Mouse (Mus musculus) frontal cortex, adult 2 months (tissue): ENCODE measurements around the gene Hsf5. TPM values are rescaled to one million over a fixed set of nuclear protein-coding genes. Genes with fewer than 3 reads are reported as not detected.

Source experiments
- DNase-seq, 2 experiments: peaks; one replicate each; pipeline ENCODE4 v3.0.0; 2022; ENCODE audit warnings: low spot score in 1 of 2; ENCODE audit errors: extremely low spot score in 1 of 2
- polyA plus RNA-seq: library from polyadenylated mRNA; depleted of rRNA; stranded (reverse); fragments of >200 nt; gene quantifications from 2 replicates; pipeline ENCODE4 v1.2.3, GENCODE M21; 2012; rRNA removed

Gene Hsf5
- polyA plus RNA-seq: 0.29 and 0.46 TPM in 2 replicates

DNA sequence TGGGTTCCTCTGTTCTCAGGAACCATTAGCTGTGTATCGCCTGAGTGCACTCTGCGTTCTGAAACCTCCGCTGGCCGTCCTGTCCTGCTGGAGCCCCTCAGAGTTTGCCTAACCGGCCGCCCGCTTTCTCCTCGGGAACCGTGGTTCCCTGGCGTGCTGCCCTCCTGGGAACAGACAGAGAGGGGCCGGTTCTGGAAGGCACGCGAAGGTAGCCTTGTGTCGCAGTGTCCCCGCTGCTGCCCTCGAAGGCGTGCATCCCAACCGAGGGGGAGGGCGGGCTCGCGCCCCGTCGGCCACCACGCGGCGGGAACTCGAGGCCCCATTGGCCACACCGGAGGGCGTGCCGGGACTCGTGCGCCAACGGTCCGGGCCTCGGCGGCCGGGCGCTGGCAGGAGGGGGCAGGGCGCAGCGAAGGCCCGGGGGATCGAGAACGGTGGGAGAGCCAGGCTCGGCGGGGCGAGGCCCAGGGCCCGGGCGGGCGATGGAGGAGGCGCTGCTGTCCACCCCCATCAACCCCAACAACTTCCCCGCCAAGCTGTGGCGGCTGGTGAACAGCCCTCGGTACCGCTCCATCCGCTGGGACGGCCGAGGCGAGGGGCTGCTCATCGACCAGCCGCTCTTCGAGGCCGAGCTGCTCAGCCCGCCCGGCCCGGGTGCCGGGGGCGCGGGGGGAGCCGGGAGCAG, at the start of gene Hsf5:
Gene Hsf5, plus strand, starts transcription at position 375 of the 685 bp plus-strand sequence.
- DNase-seq: no peak

DNA sequence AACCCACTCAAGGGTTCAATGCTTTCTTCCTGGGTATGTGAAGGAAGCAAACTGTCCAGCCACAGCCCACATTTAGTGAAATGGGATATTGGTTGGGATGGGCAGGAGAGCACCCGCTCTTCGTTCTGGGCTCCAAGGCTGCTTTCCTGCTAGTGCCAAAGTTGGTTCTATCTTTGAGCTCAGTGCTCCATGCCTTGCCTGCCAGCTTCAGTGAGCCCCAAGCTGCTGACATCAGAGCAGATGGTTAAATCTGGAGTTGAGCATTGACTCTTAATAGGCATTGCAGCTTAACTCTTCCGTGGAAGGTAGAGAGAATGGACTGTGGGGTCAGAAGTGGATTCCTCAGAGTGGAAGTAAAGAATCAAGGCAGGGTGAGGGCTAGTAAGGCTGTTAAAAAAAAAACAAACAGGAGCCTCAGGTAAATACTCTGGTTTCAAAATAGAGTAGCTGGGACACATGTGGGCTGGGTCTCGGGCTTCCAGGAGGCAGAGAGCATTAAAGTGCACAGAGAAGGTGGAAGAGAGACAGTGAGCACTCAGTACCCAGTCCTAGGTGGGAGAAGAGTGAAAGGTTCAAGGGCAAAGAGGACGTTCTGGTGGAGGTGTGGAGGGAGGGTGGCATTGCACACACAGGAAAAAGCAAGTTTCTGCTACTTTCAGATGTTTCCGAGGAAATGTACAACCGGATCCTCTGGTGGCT, 48.6 kb upstream of the Hsf5 start, which contains the start of gene Sept4:
Gene Sept4, plus strand, starts transcription at position 649 of the 699 bp plus-strand sequence.
- DNase-seq: no peak

DNA sequence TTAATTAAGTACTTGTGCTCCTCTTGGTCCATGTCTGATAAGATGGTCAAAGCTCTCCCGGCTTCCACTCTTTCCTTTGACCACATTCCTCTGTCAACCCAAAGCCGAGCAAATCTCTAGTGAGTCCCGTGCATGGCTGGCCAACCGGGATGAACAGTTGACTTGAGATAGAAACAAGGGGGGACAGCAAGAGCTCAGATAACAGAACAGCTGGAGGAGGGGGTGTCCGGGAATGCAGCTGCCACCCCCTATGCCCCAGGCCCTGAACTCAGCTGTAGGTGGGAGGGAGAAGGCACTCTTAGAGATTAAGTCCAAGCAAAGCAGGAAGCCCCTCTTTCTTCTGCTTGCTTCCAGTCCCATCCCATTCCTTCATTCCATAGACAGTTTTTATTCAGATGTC, 46.2 kb upstream of the Hsf5 start:
- DNase-seq: no peak

DNA sequence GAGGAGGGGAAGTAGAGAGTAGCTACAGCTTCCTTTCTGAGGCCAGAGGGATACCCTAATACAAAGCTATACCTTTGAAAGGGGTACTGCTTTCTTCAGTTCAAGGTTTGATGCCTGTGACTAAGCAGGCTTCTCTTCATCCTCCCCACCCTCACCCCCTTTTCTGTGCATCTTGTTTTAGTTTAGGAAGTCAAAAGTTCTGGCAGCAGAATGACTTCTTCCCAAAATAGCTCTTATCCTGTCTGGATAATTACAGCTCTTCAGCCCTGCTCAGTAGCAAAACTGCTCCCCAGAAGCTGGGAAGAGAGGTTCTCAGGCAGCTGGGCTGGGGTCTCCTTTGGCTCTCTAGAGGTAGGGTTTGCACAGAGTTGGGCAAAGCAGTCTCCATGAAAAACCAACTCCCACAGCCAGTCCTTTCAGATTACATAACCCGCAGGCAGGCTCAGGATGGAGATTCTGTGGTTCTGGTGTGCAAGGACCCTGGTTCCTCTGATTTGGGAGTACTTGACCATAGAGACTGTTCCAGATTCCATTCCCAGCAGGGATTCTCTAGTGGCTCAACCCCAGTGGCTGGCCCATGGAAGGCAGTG, 45.5 kb upstream of the Hsf5 start:
- peak in 1 of 2 experiments; percentile 47 for DNase-seq

DNA sequence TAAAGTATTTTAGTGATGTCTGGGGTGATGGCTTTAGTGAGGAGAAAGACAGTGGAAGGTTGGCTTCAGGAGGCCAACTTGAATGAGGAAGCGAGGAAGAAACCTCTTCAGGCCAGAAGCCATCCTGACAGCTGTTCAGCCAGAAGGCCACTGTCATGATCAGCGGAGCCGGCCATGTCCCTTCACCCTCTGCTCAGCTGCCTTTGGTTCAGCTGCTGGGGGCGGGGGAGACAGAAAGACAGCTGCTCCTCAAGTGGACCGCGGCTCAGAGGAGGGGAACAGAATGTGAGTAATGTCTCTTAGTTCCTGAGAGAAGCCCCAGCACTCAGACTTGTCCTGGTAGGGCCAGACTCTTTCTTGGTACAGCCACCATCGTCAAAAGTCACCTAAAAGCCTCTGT, 43.2 kb upstream of the Hsf5 start:
- no peak for DNase-seq

DNA sequence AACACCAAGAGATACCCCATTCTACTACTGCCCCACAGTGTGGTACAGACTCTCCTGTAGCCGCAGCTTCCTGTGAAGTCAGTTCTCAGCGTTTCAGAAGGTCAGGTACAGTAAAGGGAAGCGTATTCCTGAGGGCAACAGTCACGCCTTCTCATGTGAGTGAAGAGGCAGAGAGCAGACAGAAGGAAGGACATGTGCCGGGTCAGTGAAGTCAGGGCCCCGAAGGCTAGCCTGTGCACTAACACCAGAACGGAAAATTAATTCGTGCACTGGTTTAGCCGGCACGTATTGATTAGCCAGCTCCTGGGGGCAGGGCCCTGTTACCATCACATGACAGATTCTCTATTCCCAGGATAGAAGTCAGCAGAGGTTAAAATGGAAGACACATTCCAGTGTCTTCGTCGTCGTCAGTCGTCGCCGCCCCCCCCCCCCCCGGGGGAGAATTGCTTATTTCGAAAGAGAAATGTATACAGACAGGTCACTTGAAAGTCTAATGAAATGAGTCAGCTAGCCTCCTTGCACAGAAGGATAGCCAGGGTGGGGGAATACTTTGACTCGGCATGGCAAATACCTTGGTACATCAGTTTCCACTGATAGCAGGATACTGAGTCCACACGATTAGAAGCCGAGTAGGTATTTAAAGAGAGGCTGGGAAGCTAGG, 42.3 kb upstream of the Hsf5 start:
- DNase-seq: no peak

DNA sequence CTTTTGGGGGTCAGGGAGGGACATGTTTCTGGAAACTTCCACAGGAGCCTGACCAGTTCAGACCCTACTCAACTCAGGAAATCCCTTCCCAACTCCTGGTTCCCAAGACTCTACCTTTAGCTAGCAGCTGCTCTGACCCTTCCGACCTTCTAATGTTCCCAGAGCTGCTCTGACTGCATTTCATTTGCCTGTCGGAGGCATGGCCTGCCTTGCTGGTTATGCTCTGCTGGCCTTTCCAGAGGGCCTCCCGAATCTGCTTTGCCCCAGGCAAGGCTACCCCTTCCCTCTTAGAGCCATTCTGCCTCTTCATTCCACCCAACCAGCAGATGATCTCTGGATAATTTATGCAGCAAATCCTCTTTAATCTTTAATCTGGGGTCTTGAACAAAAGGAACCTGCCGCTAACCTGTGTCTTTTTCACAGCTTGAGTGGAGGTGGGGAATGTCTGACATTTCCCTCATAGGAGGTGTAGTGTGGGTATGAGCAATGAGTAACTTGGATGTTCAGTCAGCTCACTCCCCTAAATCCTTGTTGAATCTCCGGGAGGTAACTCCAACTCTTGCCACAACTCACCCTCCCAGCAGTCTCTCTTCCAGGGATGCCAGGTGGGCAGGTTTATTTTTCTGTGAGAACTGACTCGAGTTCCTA, 39.2 kb upstream of the Hsf5 start:
- DNase-seq: no peak

DNA sequence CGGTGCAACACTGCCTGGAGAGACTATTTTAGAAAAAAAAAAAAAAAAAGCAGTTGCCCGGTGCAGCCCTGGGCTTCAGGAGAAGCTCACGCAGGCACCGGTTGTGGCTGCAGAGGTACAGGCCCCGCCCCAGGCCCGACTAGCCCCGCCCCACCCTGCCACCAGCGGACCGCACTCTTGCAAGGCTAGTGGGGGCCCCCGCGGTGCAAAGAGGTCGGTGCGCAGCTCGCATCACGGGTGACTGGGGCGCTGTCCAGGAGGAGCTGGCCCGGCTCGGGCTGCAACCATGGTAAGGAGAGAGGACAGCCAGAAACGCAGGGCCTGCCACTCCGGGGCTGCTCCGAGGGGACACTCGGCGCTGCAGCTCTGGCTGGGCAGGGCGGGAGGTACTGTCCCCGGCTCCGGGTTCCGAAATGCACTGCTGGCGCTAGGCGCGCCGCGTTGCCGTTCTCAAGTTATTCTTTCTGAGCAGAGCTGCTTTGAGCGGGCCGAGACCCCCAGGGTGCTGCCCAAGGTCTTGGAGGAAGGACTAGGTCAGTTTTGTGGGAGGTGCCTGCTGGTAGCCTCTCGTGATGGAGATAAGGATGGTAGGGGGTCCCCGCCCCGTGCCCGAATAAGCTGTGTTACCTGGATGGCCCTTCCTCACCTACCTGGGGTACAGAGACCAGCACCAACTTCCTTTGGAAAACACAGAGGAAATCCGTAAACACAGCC, 38.6 kb upstream of the Hsf5 start:
- DNase-seq: peak in 1 of 2 experiments; percentile 72

DNA sequence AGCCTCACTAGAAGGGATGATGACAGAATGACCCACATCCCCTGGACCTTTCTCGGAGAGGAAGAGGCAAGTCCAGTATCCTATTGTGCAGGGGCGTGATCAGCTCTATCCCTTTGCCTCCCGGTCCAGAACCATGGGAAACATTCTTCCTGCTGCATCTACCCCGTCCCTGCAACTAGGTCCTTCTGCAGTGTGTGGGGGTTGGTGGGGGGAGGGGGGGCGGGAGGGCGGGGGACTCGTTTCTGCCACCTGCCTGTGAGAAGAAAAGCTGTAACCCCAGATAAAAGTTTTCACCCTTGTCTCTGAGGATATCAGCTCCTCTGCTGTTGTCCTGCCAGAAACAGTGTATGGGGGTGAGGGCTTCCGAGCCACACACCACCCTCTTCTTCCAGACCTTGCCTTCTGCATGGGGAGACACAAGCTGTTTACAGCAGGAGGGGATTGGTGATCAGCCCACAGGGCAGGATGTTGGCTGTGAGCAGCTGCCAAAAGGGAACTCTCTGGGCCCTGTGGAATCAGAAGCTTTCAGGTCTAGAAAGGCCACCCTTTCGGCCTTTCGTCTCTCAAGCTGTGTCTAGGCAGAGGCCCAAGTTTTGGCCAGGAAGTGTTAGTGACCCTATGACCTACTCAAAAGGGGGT, 37.9 kb upstream of the Hsf5 start:
- DNase-seq: no peak

DNA sequence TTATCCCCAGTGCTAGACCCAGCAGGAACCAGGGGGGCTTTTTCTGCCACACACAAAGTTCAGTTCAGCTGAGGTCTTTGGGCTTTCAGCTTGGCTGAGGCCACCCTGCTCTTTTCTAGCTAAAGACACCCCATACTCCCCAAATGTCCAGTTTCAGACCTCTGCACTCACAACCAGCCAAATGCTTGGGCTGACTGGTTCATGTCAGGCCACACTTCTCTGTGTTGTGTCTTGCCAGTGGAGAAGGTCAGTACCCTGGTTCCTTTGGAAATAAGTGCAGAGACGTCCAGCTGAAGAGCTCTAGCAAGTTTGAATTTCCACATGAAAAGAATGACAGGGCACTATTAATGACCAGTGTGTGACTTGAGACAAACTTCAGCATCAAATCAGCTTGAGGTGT, 37.3 kb upstream of the Hsf5 start:
- no peak for DNase-seq

DNA sequence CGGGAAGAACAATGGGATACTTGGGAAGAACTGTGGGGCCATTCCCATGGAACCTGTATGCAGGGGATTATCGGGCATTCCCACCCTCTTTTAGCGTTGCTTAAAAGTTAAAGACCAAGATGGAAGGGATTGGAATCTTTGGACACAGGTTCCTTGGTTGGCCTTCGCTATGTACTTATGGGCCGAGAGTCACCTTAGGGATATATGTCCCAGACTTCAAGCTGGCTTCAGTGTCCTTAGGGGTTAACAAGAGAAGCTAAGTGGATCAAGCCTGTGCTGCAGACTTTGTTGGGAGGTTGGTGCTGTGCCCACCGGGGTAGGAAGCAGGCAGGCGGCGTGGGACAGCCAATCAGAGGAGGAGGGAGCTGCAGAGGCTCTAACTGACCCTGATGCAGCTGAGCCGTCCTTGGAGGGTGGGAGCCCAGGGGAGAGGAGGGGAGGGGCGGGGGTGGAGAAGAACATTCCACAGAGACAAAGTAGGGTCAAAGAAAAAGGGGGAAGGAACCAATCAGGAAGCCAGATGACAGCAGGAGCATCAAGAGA, 36.4 kb upstream of the Hsf5 start:
- DNase-seq: no peak

DNA sequence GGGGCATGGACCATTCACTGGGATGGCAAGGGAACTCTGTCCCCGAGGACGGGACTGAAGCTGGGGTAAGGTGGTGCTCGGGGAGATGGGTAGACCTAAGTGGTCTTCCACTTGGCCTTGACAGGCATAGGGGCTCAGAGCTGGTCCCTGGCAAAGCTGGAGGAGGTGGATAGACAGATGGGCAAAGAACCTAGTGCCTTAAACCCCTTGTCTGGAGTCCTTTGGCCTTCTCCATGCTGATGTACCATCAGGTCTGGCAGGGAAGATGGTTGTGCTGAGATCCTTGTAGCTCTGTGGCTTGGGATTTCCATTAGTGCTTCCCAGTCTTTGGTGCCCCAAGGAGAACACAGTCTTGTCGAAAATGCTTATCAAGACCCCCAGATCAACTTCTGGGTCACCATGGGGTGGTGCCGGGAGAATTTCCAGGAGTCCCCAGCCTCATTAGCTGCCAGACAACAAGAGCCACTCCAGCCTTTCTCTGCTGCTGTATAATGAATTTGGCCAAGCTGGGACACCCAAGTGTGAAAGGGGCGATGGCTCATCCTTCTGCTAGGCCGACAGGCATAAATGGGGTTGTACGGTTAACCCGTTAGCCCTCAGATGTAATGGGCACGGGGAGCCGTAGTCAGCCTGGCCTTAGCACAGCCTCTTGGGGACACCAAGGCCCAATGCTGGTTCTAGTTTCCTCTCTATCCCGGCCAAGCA, 35.7 kb upstream of the Hsf5 start:
- DNase-seq: no peak

DNA sequence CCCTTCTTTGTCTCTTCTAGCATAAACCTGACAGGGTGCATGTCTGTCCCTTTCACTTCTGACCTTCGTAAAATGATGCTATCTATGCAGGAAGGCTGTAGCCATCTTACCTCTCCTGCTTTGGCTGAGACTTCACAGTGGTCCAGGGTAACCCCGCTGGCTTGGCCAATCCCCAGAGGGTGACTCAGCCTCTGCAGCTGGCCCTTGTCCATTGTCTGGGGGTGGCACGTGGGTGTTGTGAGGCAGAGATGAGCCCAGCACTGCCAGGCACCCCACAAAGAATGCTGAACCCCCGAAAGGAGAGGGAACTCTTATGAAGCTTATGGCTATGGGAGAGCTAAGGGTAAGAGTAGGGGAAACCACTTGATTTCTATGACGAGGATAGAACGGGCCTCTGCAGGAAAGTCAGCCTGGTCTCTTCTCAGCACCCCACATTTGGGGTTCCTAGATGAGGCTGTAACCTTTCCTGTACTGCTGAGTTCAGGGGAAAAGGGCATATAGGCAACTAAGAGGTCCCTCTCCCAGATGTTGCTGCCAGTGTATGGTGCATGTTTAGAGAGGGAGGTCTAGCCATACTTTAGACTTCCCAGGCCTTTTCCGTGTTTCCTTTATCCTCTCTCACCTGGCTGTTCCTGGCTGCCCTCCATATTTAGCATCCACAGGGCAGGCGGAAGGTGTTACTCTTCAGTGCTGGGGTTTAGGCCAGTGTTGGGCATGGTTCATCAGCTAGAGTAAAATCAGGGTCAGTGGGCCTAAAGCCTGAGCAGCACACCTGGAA, 34.8 kb upstream of the Hsf5 start:
- peak in 1 of 2 experiments; percentile 67 for DNase-seq

DNA sequence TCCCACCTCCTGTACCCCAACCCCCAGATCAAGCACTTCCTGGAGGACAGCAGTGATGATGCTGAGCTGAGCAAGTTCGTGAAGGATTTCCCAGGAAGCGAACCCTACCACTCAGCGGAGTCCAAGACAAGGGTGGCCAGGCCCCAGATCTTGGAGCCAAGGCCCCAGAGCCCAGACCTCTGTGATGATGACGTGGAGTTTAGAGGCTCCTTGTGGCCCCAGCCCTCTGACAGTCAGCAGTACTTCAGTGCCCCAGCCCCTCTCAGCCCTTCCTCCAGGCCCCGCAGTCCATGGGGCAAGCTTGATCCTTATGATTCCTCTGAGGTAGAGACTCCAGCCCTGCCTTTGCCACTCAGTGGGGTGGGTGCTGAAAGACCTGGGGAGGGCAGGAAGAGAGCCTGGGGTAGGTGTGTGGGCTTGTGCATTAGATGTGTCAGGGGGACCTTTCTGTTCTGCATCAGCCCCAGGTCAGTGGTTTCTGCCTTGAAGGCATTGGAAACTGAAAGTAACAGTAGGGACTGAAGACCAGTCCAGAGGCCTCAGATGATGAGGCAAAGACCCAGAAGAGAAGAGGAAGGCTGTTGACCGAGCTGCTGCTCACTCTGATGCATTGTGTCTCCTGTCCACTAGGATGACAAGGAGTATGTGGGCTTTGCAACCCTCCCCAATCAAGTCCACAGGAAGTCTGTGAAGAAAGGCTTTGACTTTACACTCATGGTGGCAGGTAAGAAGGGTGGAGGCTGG, 33.5 kb upstream of the Hsf5 start:
- DNase-seq: no peak

DNA sequence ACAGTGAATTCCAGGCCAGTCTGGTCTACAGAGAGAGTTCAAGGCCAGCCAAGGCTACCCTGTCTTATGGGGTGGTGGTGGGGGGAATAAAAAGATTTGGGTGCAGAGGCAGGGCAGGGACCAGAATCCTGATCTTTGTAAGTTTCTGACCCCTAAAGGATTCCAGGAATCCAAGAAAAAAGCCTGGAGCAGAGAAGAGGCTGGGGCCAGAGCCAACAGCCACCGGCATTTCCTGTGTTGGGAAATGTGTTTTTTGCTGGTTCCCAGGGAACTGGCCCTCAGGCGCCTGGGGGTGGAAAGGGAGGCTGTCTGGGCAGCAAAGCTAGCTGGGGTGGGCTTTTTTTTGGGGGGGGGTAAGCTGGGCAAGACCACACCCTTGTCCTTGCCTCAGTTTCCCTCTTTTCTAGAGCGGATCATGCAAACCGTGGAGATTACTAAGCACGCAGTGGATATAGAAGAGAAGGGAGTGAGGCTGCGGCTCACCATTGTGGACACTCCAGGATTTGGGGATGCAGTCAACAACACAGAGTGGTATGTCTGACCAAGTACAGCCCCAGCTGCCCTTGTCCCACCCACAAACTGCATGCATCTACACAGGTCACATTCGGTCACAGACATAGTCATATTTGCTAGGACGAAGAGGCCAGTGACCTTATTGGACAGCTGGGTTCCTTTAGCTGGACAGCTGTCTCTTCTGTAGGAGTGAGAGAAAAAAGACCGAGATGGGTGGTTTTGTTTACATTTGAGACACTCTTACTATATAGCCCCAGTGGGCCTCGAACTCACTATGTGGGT, 32.1 kb upstream of the Hsf5 start:
- no peak for DNase-seq

DNA sequence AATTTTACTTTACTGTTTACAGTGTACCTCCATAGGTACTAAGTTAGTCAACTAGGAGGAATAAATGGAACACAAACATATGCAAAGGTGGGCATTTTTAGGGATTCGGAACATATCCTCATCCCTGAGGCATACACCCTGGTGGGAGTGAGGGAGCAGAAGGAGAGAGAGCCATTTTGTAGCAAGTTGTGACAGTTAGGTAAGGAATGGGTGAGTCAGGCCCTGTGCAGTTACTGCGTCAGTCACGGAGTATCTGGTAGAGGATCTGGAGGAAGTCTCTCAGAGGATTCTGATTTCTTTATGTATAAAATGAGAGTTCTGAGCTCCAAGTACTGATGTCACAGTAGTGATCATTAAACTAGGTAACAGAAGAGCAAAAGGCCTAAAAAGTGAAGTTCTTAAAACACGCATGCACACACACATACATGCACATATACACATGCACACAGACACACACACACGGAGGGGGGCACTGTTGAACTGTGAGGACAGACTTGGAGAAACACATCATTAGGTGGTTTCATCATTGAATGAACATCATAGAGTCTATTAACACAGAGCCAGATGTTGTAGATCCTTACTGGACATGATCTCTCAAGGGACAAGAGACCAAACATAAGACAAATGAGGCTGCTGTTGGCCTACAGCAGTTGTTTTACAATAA, 29.6 kb upstream of the Hsf5 start:
- DNase-seq: no peak
